Mouse (Mus musculus): ENCODE measurements around the gene Arhgef7. TPM values are rescaled to one million over a fixed set of nuclear protein-coding genes. Genes with fewer than 3 reads are reported as not detected.

The Arhgef7 gene
- 100 to 1,000 TPM; 107 to 109 TPM for total RNA-seq (2021)
- long read RNA-seq, full-length matches to known transcripts: 57 of 131 reads
- long read RNA-seq, partial matches to known transcripts: 55 of 131 reads
- long read RNA-seq, other reads (novel, unspliced or antisense): 19 of 131 reads

DNA sequence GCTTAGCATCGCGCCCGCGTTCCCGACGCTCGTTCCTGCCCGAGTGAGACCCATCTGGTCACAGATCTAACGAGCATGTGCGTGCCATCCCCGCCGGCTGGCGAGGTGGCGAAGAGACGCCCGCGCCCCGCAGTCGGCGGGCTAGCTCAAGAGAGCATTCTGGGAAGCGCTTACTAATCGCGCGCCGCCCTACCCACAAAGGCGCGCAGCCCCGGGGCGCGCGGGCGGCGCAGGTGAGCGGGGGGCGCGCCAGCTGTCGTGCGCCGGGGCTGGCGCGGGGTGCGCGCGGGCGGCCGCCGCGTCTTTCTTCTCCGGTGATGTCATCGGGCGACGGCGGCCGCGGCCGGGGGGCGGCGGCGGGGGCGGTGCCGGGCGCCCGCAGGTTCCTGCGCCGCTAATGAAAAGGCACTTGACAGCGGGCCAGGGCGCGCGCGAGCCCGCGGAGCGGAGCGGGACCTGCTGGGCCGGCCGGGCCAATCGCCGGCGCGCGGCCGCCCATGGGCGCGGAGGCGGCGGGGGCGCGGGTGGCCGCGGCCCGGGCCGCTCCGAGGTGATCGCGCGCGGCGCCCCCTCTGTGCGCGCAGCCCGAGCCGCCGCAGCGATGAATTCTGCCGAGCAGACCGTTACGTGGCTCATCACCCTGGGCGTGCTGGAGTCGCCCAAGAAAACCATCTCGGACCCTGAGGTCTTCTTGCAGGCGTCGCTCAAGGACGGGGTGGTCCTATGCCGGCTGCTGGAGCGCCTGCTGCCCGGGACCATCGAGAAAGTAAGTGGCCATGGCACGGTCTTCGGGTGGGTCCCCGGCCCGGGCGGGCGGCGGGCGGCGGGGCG lies at the start of gene Arhgef7:
Arhgef7 (plus strand) TSS at position 71 of the 831 bp plus-strand sequence.
- DNase-seq (ENCODE audit: low spot score in 2 of 2): peak; percentile 84 to 90

- DNase-seq (ENCODE audit: low spot score in 2 of 2): no peak
Measured at GRCm38 (mm10) chr8:11684558-11684957, 43.0 kb upstream of the Arhgef7 start.

GRCm38 (mm10) chr8:11687251-11687650 lies 40.3 kb upstream of the Arhgef7 start:
- no peak for DNase-seq (ENCODE audit: low spot score in 2 of 2)

GRCm38 (mm10) chr8:11689945-11690344 lies 37.6 kb upstream of the Arhgef7 start:
- no peak for DNase-seq (ENCODE audit: low spot score in 2 of 2)

- DNase-seq (ENCODE audit: low spot score in 2 of 2): no peak
Measured at GRCm38 (mm10) chr8:11691284-11691683, 36.2 kb upstream of the Arhgef7 start.

DNA sequence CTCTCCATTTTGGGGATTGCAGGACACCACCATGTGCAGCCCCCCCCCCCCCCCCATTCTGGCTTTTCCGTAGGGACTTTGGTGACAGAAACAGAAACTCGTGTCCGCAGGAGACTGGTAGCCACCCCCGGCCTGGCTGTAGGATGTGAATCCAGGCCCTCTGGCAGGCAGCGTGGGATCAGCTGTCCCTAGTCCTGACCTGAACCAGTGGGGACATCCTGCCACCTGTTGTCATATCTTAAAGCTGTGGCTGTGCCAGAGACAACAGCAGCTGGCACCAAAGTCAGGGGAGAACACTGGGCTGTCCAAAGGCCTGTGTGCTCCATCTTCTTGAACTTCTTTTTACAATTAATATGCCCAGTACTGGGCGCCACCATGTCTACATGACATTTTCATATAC lies 35.8 kb upstream of the Arhgef7 start:
- DNase-seq (ENCODE audit: low spot score in 2 of 2): no peak

GRCm38 (mm10) chr8:11692455-11692854 lies 35.1 kb upstream of the Arhgef7 start:
- DNase-seq (ENCODE audit: low spot score in 2 of 2): no peak

- no peak for DNase-seq (ENCODE audit: low spot score in 2 of 2)
Measured at GRCm38 (mm10) chr8:11693972-11694371, 33.5 kb upstream of the Arhgef7 start.

DNA sequence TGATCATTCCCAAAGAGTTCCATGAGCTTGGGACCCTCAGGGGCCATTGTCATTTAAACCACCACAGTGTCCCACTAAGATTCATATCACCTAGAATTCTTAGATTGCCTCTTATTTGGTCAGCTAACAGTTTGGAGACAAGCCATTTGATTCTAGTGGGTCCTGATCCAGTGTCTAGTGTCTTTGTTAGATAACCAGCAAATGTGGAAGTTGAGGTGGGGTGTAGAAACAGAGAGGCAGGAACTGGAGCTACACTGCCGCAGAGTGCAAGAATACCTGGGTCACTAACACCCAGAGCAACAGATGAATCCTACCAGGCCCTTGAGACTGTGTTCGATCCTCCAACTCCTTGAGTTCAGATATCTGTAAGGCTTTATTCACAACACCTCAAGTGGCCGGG lies 31.3 kb upstream of the Arhgef7 start:
- no peak for DNase-seq (ENCODE audit: low spot score in 2 of 2)

- no peak for DNase-seq (ENCODE audit: low spot score in 2 of 2)
Measured at GRCm38 (mm10) chr8:11697467-11697866, 30.1 kb upstream of the Arhgef7 start.

GRCm38 (mm10) chr8:11699442-11700001 lies 28.0 kb upstream of the Arhgef7 start:
- no peak for DNase-seq (ENCODE audit: low spot score in 2 of 2)

DNA sequence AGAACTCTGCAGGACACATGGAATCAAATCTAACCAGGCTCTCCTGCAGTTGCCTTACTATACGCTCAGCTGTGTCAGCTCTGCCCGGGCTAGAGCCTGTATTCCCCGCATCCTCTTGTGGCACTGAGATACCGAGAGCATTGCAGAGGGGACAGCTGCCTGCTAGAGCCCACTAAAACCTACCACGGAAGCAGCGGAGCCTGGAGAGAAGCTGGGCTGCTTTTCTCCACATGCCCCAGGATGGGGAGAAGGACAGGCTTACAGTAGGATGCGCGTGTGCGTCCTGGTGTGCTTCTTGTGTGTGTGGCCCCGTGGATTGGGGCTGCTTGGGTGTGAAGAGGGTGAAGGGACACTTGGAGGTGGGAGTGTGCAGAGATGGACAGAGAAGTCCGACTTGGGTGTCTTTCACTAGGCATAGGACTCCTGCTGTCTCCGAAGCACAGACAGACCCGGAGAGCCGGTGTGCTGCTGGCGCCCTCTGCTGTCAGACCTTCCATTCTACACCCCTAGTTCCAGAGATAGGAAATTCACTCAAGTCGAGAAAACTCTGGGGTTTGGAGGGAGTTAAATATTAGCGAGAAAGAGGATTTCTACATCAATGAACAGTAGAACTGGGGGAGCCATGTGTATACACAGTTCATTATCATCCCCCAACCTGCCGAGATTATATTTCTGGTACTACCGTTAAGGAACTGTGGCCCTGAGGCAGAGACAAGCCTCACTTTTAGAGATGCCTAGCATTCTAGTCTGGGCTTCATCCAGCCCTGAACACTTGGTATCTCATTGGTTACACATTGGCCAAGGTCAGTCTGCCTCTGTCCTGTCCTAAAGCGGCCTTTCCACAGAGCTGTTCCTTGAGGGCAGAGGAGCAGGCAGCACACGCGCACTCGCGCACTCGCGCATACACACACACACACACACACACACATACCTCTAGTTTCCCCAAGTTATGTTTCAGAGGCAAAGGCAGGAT lies 27.2 kb upstream of the Arhgef7 start:
- peak; percentile 80 to 89 for DNase-seq (ENCODE audit: low spot score in 2 of 2)

GRCm38 (mm10) chr8:11701033-11701362 lies 26.5 kb upstream of the Arhgef7 start, which contains the start of gene 1700016D06Rik:
Gene 1700016D06Rik, minus strand, starts transcription at chr8:11701063.
- DNase-seq (ENCODE audit: low spot score in 2 of 2): no peak

- DNase-seq (ENCODE audit: low spot score in 2 of 2): no peak
Measured at GRCm38 (mm10) chr8:11701428-11701827, 26.1 kb upstream of the Arhgef7 start.

DNA sequence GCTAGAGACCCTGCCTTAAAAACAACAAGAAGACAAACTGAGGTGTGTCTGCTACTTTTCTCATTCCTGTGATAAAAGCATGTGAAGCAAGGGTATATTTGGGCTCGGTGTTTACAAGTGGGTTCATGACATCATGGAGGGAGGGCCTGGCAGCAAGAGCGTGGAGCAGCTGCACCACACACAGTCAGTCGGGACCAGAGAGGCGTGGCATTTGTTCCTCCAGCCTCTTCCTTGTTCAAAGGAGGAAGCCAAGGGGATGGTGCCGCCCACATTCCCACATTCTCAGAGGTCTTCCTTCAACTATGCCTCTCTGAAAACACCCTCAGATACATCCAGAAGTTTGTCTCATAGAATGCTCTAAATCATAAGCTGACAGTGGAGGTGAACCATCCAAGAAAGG lies 23.7 kb upstream of the Arhgef7 start:
- DNase-seq (ENCODE audit: low spot score in 2 of 2): no peak

DNA sequence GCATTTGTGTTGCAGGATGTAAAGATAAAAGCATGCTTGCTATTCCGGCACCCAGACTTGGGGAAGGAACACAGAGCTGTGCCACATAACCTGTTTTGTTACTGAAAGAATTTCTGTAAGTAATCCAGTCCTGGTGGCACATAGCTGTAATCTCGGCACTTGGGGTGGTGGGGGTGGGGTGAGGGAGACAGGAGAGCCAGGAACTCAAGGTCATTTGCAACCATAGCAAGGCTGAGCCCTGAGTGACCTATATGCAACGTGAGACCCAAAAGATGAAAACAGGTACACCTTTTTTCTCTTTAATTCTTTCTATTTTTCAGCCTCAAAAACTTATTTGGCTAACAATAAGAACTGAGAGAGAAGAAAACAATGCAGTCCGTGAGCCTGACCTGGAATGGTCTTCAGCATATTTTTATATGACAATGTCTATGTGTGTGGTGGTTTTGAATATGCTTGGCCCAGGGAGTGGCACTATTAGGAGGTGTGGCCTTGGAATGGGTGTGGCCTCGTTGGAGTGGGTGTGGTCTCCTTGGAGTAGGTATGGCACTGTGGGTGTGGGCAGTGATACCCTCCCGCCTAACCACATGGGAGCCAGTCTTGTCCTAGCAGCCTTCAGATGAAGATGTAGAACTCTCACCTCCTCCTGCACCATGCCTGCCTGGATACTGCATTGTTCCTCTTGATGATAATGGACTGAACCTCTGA lies 22.7 kb upstream of the Arhgef7 start:
- no peak for DNase-seq (ENCODE audit: low spot score in 2 of 2)

- DNase-seq (ENCODE audit: low spot score in 2 of 2): peak in 1 of 2 experiments; percentile 63
Measured at GRCm38 (mm10) chr8:11705818-11706217, 21.7 kb upstream of the Arhgef7 start.

DNA sequence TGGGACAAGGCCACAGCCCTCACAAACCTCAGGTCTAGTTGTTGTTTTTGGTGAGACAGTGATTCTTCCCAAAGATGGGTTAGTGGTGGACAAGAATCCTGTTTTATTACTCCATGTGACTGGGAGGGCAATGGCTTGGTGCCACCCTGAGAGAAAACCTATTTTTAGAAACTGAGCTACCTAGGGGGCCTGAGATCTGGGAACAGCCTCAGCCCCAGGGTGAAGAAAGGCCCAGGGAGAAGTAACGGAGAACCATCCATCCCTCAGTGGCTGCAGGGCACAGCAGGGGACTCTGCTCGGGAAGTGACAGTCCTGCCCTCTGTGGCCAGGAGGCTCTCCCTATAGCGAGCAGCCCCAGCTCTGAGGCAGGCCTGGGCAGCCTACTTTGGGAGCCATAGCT lies 19.8 kb upstream of the Arhgef7 start:
- DNase-seq (ENCODE audit: low spot score in 2 of 2): no peak

GRCm38 (mm10) chr8:11708815-11709214 lies 18.7 kb upstream of the Arhgef7 start:
- DNase-seq (ENCODE audit: low spot score in 2 of 2): no peak

DNA sequence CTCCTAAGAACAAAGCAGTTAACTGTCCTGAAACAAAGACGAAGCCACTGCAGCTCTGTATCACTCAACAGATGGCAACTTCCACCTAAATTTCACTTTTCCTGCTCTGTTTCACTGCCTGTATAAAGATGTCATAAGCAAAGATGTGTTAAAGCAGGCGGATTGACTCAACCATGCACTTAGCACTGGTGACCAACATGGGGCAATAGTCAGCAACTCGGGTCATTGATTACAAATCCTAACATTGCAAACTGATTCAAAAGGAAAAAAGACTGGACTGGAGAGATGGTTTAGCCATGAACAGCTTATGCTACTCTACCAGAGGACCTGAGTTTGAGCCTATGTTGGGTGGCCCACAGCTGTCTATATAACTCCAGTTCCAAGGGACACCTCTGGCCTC lies 18.0 kb upstream of the Arhgef7 start:
- DNase-seq (ENCODE audit: low spot score in 2 of 2): no peak

GRCm38 (mm10) chr8:11710415-11710814 lies 17.1 kb upstream of the Arhgef7 start:
- no peak for DNase-seq (ENCODE audit: low spot score in 2 of 2)

Data from layer of hippocampus, adult 18-20 months (tissue).